Mouse (Mus musculus) midbrain, embryonic 16.5 days (tissue): Measurements from ENCODE around the gene Foxd4. TPM values are rescaled to one million over a fixed set of nuclear protein-coding genes. Genes with fewer than 3 reads are reported as not detected.

Source experiments
- ATAC-seq: fragments of 200-750 bp; cut with Nextera tagmentation; 2 replicates; pipeline ENCODE4 v1.8.0; 2017; ENCODE audit warnings: moderate TSS enrichment
- H3K27ac ChIP-seq: fragments of 300-500 bp; sonication (generic); 2 replicates; pipeline ENCODE4 v1.5.1; 2014; ENCODE audit warnings: mild to moderate bottlenecking, low read length, mixed read lengths
- H3K27me3 ChIP-seq: fragments of 300-500 bp; sonication (generic); 2 replicates; pipeline ENCODE4 v1.6.1; 2014; ENCODE audit warnings: low read depth, low read length, mixed read lengths; ENCODE audit not compliant: control insufficient read depth, insufficient read depth
- H3K36me3 ChIP-seq: fragments of 300-500 bp; sonication (generic); 2 replicates; pipeline ENCODE4 v1.6.1; 2014; ENCODE audit warnings: mild to moderate bottlenecking, low read length, moderate library complexity, mixed read lengths; ENCODE audit not compliant: control insufficient read depth, insufficient read depth
- H3K4me1 ChIP-seq: fragments of 300-500 bp; sonication (generic); 2 replicates; pipeline ENCODE4 v1.6.1; 2014; ENCODE audit warnings: mild to moderate bottlenecking, low read length, mixed read lengths; ENCODE audit not compliant: control insufficient read depth, insufficient read depth
- H3K4me2 ChIP-seq: fragments of 300-500 bp; sonication (generic); 2 replicates; pipeline ENCODE4 v1.6.1; 2014; ENCODE audit warnings: mild to moderate bottlenecking, low read length, mixed read lengths
- H3K4me3 ChIP-seq: fragments of 300-500 bp; sonication (generic); 2 replicates; pipeline ENCODE4 v1.5.1; 2014; ENCODE audit warnings: low read depth, mild to moderate bottlenecking, low read length, moderate library complexity, mixed read lengths
- H3K9ac ChIP-seq: fragments of 300-500 bp; sonication (generic); 2 replicates; pipeline ENCODE4 v1.6.1; 2014; ENCODE audit warnings: low read depth, low read length, mixed read lengths
- H3K9me3 ChIP-seq: fragments of 300-500 bp; sonication (generic); replicated peaks from 2 replicates; pipeline ENCODE4 v1.6.1; 2014; ENCODE audit warnings: mild to moderate bottlenecking, low read length, mixed read lengths; ENCODE audit not compliant: control insufficient read depth, poor library complexity, severe bottlenecking
- WGBS: fragments of 180-500 bp; shearing (Covaris S2); extraction: QIAGEN DNeasy Blood & Tissue Kit; methylation state at CpG from one replicate; pipeline ENCODE4 v1.1.7; 2014; 5-methylcytosine and 5-hydroxymethylcytosine counted together
- polyA plus RNA-seq: library from polyadenylated mRNA; unstranded; fragments of >200 nt; fragmentation: Nextera tagmentation; extraction: Ambion mirVana; gene quantifications from 2 replicates; pipeline ENCODE4 v1.2.1, GENCODE M21; 2015

Gene Foxd4
- polyA plus RNA-seq = 0.15 and 0.21 TPM in 2 replicates

DNA sequence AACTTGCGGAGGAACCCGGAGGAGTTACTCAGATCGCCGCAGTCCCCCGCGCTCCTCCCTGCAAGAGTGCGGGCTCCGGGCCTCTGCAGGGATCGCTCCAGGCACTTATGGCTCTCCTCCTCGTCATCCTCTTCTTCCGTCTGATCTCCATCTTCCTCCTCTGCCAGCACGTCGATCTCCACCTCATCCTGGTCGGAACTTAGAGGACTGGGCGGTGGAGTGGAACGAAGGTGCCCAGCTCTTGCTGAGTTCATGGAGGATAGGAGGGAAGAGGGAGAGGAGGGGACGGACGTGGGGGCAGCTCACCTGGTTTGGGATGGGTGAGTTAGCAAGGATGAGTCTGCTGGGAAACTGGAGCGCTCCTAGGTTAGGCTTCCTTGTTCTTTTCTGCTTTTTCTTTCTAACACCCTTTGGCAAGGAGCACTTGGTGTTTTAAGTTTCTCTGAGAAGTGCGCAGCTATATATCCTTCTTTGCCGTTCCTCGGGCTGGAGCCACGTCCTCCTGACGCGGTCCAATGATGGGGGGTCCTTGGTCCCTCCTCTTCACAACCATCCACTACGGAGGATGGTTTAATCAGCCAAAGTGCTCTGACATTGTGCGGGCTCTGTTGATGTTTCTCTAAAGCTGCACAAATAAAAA, at the start of gene Foxd4:
TSS of gene Foxd4 (minus strand) at position 617 of the 640 bp plus-strand sequence.
- Histone ChIP-seq H3K27ac (no peak within 1 kb of the TSS), H3K4me1 (peaks cover 21% of the 10 kb centered on the region), H3K9me3 (no peaks in the 10 kb centered on the region), H3K4me3 (peak within 1 kb of the TSS; percentile 40), H3K36me3 (no peaks in the 10 kb centered on the region), H3K9ac (no peak within 1 kb of the TSS), H3K27me3 (peaks cover 60% of the 10 kb centered on the region), H3K4me2 (peak within 1 kb of the TSS; percentile 62)
- ATAC-seq = no peak
- under 1% methylated on average over 25 of the region's 27 CpGs for WGBS

DNA sequence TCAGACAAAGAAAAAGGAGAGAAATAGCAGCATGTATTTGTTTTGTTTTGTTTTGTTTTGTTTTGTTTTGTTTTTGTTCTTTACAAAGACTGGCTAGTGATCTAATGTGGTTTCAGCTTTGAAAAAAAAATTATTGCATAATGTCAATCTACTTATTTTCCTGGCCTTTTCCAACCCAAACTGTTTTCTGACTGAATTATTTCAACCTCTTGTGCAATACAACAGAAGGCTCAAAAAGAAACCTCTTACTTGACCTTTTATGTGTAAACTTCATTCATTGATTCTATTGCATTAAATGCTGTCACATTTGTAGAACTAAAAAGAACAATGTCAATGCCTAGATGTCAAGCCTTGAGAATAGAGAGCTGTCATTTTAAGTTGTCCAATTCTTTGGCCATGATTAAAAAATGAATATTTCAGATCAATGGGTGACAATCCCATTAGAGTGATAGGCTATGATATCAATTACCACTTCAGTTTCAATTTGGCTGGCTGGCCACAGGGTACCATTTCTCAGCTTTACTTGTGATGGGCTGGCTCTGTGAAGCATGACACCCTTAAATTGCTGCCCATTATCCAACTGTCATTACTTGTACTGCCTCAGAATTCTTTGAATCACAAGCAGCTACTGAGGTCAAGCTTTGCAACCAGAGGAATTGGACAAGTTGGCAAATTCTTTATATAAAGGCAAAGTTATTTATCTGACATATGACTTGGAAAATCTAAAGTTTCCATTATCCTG, 44.7 kb upstream of the Foxd4 start:
- Histone ChIP-seq H3K9me3 (no peaks in the 10 kb centered on the region), H3K36me3 (no peaks in the 10 kb centered on the region), H3K27ac (no peak overlapping the region), H3K27me3 (no peaks in the 10 kb centered on the region), H3K4me3 (no peak overlapping the region), H3K4me2 (no peak overlapping the region), H3K9ac (no peak overlapping the region), H3K4me1 (no peaks in the 10 kb centered on the region)
- ATAC-seq = no peak

DNA sequence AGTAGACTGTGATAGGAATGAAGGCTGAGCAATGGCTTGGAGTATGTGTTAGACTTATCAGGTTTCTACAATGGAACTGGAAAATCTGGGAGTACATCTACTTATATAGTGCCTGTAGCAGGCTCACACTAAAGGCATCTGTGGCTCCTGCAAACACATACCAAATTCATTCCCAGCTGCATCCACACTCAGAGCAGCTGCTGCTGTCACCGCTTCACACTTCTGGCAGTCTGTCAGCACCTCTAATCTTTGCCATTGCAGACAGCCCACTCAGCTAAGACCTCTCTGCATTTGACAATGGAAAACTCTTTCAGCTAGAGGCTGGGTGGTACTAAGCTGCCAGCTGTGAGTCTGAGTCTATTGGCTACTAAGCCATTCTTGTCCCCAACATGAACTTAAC, 36.1 kb upstream of the Foxd4 start:
- no peak for ATAC-seq

DNA sequence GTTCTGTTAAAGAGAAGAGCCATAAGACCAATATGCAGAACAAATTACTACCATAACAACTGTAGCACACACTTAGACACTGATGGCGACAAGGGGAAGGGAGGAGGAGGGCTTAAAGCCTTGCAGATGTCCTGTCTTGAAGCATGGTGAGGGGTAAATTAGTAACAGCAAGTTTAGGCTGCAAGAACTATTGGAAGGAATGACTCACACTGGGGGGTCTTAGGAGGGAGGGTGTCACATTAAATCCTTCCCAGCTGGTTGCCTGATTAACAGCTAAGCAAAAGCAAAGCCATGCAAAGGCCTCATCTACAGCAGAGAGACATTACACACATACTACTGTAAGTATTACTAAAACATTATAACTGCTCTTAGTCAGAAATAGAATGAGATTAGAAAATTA, 28.0 kb upstream of the Foxd4 start:
- no peak overlapping the region for H3K4me2 ChIP-seq
- no peak overlapping the region for H3K27ac ChIP-seq
- H3K9me3 ChIP-seq = no peaks in the 10 kb centered on the region
- no peak for ATAC-seq
- no peaks in the 10 kb centered on the region for H3K36me3 ChIP-seq
- 12% methylated on average over 1 of the region's 1 CpGs for WGBS
- H3K4me3 ChIP-seq = no peak overlapping the region
- no peaks in the 10 kb centered on the region for H3K4me1 ChIP-seq
- no peak overlapping the region for H3K9ac ChIP-seq
- no peaks in the 10 kb centered on the region for H3K27me3 ChIP-seq

More for the DNA sequence above, 36.1 kb upstream of the Foxd4 start:
- H3K4me1 ChIP-seq = no peaks in the 10 kb centered on the region
- no peak overlapping the region for H3K9ac ChIP-seq
- no peak overlapping the region for H3K4me2 ChIP-seq
- H3K4me3 ChIP-seq = no peak overlapping the region
- WGBS = 33% methylated on average over 1 of the region's 1 CpGs
- H3K9me3 ChIP-seq = no peaks in the 10 kb centered on the region
- no peak overlapping the region for H3K27ac ChIP-seq
- no peaks in the 10 kb centered on the region for H3K36me3 ChIP-seq
- H3K27me3 ChIP-seq = no peaks in the 10 kb centered on the region

DNA sequence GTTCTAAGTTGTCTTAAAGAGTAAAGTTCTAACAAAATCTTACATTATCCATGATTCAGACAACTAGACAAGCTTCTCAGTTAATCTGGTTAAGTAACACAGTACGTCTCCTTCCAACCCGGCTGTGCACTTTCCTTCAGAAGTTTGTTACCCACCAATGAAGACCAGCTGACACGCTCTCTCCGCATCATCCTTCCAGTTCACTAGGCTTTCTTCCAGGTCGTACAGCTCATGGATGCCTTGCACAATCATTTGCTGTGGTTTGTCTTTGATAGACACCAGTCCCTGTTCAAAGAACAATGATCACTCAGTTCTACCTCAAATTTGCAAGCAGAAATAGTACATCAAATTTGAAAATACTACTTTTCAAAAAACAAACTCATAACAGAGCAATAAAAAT, 19.9 kb upstream of the Foxd4 start:
- Histone ChIP-seq H3K27ac (no peak overlapping the region), H3K4me2 (no peak overlapping the region), H3K27me3 (no peaks in the 10 kb centered on the region), H3K36me3 (peaks cover 4% of the 10 kb centered on the region), H3K4me3 (no peak overlapping the region), H3K9ac (no peak overlapping the region), H3K4me1 (no peaks in the 10 kb centered on the region), H3K9me3 (no peaks in the 10 kb centered on the region)
- ATAC-seq = no peak
- 88% methylated on average over 5 of the region's 5 CpGs for WGBS

DNA sequence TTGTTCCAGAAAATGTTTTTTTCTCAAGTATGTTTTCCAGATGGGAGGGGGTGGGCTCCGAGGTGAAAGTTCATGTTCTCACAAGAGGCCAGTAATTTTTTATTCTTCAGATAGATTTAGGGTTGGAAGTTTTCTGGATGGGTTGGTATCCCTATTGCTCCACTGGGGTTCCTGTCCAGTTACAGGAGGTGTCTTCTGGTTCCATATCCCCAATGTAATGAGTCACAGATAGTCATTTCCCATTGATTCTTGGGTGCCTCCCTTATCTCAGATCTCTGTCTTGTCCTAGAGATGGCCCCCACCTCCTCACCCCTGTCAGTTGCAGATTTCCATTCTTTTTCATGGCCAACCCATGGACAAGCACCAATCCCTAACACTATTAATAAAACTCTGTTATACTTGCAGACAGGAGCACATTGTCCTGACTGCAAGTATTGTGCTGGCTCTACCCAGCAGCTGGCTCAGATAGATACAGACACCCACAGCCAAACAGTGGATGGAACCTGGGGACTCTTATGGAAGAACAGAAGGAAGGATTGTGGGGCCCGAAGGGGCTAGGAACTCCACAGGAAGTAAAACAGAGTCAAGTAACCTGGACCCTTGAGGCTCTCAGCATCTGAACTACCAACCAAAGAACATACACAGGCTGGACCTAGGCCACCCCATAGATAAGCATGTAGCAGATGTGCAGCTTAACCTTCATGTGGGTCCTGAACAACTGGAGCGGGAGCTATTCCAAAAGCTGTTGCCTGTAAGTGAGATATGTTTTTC, 7.6 kb upstream of the Foxd4 start:
- Histone ChIP-seq H3K9ac (no peak overlapping the region), H3K9me3 (no peaks in the 10 kb centered on the region), H3K4me3 (no peak overlapping the region), H3K27ac (no peak overlapping the region), H3K27me3 (peaks cover 7% of the 10 kb centered on the region), H3K4me1 (no peaks in the 10 kb centered on the region), H3K36me3 (no peaks in the 10 kb centered on the region), H3K4me2 (no peak overlapping the region)
- no peak for ATAC-seq
- WGBS = 87% methylated on average over 3 of the region's 3 CpGs

DNA sequence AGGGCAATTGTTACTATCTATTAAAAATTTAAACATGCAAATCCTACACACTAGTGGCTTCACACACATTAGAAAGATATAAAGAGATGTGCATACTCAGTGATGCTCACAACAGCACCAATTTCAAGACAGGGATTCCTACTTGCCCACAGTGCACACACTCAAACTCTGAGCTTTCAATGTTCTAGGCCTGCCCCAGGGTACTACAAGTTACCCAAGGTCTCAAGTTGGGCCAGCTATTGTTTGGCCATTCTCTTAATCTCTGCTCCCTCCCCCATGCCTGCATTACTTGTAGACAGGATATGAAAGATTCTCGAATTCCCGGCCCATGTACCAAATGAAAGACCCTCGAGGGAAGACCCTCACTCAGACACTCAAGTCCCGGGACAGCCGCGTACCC, 6.7 kb upstream of the Foxd4 start:
- 96% methylated on average over 5 of the region's 6 CpGs for WGBS
- no peak overlapping the region for H3K4me3 ChIP-seq
- ATAC-seq = no peak
- no peak overlapping the region for H3K9ac ChIP-seq
- H3K36me3 ChIP-seq = no peaks in the 10 kb centered on the region
- H3K4me2 ChIP-seq = no peak overlapping the region
- no peak overlapping the region for H3K27ac ChIP-seq
- H3K9me3 ChIP-seq = no peaks in the 10 kb centered on the region
- peaks cover 15% of the 10 kb centered on the region for H3K27me3 ChIP-seq
- no peaks in the 10 kb centered on the region for H3K4me1 ChIP-seq

DNA sequence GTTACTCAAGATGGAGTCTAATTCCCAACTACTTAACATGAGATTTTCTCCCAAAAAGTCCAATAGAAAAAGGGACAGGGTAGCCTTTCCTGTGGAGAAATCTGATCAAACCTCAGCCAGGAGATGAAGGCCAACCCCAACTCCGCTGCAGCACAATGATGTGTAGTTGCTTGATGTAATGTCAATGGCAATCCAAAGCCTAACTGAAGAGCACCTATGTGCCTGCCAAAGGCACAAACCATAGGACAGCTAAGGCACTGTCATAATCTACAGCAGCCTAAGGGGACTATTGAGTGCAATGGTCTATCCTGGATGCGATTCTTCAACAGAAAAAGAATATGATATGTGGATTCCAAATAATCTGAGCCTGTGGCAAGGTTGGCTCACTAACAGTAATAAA, 1.8 kb upstream of the Foxd4 start:
- H3K9me3 ChIP-seq = no peaks in the 10 kb centered on the region
- H3K27ac ChIP-seq = no peak overlapping the region
- peaks cover 15% of the 10 kb centered on the region for H3K4me1 ChIP-seq
- peaks cover 46% of the 10 kb centered on the region for H3K27me3 ChIP-seq
- no peak for ATAC-seq
- no peak overlapping the region for H3K4me3 ChIP-seq
- H3K36me3 ChIP-seq = no peaks in the 10 kb centered on the region
- H3K9ac ChIP-seq = no peak overlapping the region
- WGBS = 54% methylated on average over 2 of the region's 2 CpGs
- H3K4me2 ChIP-seq = no peak overlapping the region

DNA sequence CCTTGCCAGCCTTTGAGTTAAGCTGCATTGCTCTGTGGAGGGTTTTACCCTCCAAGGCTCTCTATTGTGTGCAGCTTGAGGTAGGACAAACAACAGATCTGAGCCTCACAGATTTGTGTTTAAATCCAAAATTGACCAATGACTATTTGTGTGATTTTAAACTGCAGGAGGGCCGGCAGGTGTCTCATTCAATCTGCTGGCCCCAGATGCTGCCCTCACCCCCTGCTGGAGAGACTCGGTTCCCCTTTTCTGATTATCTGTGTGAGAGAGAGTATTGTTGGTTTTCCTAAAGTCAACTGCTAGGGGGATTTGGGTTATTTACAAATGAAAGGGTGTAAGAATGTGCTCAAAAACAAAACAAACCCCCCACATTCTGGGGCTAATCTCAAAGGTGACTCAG, 1.3 kb upstream of the Foxd4 start:
- H3K4me3 ChIP-seq = no peak overlapping the region
- 6% methylated on average over 2 of the region's 2 CpGs for WGBS
- no peaks in the 10 kb centered on the region for H3K36me3 ChIP-seq
- H3K9me3 ChIP-seq = no peaks in the 10 kb centered on the region
- H3K27ac ChIP-seq = no peak overlapping the region
- H3K27me3 ChIP-seq = peaks cover 50% of the 10 kb centered on the region
- H3K4me2 ChIP-seq = no peak overlapping the region
- ATAC-seq = no peak
- no peak overlapping the region for H3K9ac ChIP-seq
- H3K4me1 ChIP-seq = peaks cover 19% of the 10 kb centered on the region
